Mouse (Mus musculus) lung, adult 2 months (tissue): ENCODE data around the gene Galnt10. TPM values are rescaled to one million over a fixed set of nuclear protein-coding genes. Genes with fewer than 3 reads are reported as not detected.

Experiments used
- DNase-seq: peaks from one replicate; pipeline ENCODE4 v3.0.0; 2022
- H3K4me1 ChIP-seq: fragments of 200-500 bp; 2 replicates; pipeline ENCODE4 v1.6.1; 2011; ENCODE audit warnings: low read length; ENCODE audit not compliant: control insufficient read depth, insufficient read depth
- H3K4me3 ChIP-seq: fragments of 200-500 bp; replicated peaks from 2 replicates; pipeline ENCODE3; 2011; ENCODE audit warnings: low read depth, mild to moderate bottlenecking, control low read depth, low read length; ENCODE audit errors: extremely low read depth
- CTCF ChIP-seq: fragments of 200-500 bp; IDR thresholded peaks from 2 replicates; pipeline ENCODE4 v1.5.1; 2011; ENCODE audit warnings: mild to moderate bottlenecking, low read length, control low read depth; ENCODE audit not compliant: insufficient read depth
- POLR2A ChIP-seq: fragments of 200-500 bp; IDR thresholded peaks from 2 replicates; pipeline ENCODE4 v1.6.1; 2011; ENCODE audit warnings: low read depth, mild to moderate bottlenecking, control low read depth, low read length, borderline replicate concordance; ENCODE audit errors: extremely low read depth
- WGBS: fragments of 180-500 bp; shearing (Covaris S2); methylation state at CpG from one replicate; pipeline ENCODE4 v1.1.7; 2018; 5-methylcytosine and 5-hydroxymethylcytosine counted together
- polyA plus RNA-seq: library from polyadenylated mRNA; depleted of rRNA; stranded (reverse); fragments of >200 nt; gene quantifications from 2 replicates; pipeline ENCODE4 v1.2.3, GENCODE M21; 2012; rRNA removed

Galnt10 gene
- 6.4 and 8.1 TPM in 2 replicates for polyA plus RNA-seq

DNA sequence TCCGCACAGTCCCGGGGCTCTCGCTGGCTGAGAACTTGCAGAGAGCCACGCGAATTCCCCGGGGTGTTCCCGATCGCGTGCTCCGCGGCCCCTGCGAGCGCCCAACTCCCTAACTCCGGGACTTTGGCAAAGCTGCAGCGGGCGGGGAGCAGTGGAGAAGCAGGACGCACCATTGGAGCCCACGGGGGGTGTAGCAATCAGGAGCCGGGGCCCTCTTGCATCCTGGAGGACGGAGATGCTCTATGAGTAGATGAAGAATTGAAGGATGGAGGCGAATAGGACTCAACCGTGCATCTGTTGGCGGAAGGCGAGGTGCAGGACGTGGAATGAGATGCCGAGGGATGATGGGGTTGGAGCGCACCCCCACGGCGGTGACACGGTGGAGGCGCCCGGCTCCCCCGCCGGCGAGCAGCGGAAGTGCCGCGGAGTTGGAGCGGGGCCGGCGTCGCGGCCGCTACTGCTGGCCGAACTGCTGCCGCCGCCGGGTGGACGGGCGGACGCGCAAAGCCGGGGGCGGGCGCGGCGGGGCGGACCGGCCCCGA, at the start of gene Galnt10:
Gene Galnt10 (plus strand): TSS at position 425 of the 542 bp plus-strand sequence.
- TF ChIP-seq CTCF (no peak), POLR2A (peak; percentile 50; the same call in 1 of the 2 replicates)
- peak; percentile 91 for DNase-seq
- peak within 1 kb of the TSS; percentile 96 for H3K4me3 ChIP-seq
- H3K4me1 ChIP-seq, result no peaks in the 10 kb centered on the region
- WGBS, result under 1% methylated on average over 60 of the region's 60 CpGs

DNA sequence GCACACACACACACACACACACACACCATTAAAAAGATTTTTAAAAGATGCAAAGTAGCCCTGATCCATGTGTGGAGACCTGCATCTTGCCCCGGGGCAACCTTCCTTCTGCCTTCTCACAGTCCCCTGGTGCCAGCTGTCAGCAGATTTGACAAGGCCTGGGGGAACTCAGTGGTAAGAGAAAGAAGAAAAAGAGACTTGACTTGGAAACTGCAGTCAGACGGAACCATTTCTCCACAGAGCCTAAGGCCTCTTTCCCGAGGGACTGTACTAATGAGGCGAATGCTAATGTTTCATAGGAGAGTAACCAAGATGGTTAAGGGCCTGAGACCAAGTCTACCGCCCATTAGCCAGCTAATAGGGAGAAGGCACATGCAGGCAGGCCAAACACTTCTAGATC, 49.3 kb upstream of the Galnt10 start:
- TF ChIP-seq CTCF (no peak), POLR2A (no peak)
- no peak overlapping the region for H3K4me3 ChIP-seq
- H3K4me1 ChIP-seq, result no peaks in the 10 kb centered on the region
- no peak for DNase-seq
- WGBS, result 89% methylated on average over 5 of the region's 5 CpGs

DNA sequence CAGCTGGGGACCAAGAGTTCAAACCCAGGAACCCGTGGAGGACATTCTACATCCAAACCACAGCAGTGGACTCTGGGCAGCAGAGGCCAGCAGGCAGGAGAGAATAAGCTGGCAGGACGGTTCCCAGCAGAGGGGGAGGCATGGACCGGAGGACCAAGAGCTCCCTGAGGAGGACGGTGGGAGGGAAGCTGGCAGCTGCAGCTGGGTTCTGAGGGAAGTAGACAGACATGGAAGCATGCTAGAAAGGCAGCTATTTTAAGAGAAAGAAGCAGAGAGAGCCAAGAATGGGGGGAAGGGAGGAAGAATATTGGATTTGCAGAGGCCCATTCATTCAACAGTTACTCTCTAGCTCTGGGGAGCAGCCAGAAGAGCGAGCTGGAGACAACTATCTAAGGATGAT, 47.1 kb upstream of the Galnt10 start:
- no peaks in the 10 kb centered on the region for H3K4me1 ChIP-seq
- TF ChIP-seq POLR2A (no peak), CTCF (no peak)
- WGBS, result 57% methylated on average over 5 of the region's 5 CpGs

DNA sequence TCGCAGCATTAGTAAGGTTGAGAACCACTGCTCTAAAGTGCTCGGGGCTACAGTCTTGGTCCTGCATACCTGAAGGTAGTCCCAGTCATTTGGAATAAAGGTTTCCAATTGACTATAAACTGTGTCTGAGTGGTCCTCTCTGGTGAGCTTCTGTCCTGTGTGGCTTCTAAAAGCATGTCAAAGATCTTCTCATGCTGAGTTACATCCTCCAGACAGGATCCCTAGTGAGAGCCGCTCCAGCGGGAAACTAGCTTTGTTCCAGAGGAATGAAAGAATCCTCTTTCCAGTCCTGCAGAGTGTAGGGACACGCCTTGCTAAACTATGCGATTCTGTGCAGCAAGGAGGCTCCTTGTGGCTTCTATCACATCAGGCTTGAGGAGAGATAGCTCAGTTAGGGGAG, 45.9 kb upstream of the Galnt10 start:
- no peak overlapping the region for H3K4me3 ChIP-seq
- no peaks in the 10 kb centered on the region for H3K4me1 ChIP-seq
- WGBS, result 78% methylated on average over 6 of the region's 6 CpGs
- no peak for DNase-seq
- TF ChIP-seq POLR2A, result no peak
- no peak for TF ChIP-seq CTCF

More for the DNA sequence above, 47.1 kb upstream of the Galnt10 start:
- H3K4me3 ChIP-seq, result no peak overlapping the region
- no peak for DNase-seq

DNA sequence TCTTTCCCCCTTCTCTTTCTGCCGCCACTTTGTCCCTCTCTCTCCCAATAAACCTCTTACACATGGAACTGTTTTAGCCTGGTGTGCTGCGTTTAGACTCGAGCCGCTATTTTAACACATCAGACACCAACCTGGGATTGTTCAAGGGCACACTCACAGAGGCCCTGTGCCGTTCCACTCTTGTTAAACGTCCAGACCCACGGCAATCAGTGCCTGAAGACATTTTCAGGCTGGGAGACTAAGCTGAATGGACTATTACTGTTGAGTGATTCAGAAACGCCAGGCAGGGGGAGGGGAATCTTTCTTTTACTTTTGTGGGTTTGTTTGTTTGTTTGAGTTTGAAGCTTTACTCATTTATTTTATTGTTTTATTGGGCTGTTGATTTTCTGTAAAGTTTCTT, 45.1 kb upstream of the Galnt10 start:
- TF ChIP-seq POLR2A (no peak), CTCF (no peak)
- H3K4me3 ChIP-seq, result no peak overlapping the region

DNA sequence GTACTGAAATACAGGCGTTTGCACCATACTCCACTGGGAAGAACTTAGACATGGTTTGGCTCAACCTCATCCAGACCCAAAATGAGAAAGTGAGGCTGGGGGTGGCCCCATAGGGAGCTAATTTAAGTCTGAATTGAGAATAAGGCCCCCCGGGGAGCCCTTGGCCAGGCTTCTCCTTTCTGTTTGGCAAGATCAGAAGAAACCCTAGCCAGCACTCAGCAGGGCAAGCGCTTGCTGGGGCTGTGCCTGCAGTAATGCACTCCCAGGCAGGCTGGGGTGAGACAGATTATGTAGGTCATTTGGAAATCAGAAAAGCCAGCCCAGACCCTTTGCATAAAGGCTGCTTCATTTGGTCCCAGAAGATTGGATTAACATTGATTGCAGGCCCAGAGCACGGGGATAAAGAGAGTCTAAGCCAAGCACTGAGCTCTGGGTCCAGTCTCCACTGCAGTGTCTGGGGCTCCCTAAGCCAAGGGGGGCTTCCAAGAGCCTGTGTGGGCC, 44.6 kb upstream of the Galnt10 start:
- WGBS, result 48% methylated on average over 4 of the region's 4 CpGs
- no peak for TF ChIP-seq POLR2A
- TF ChIP-seq CTCF, result no peak
- no peaks in the 10 kb centered on the region for H3K4me1 ChIP-seq
- no peak for DNase-seq
- no peak overlapping the region for H3K4me3 ChIP-seq

More for the DNA sequence above, 45.1 kb upstream of the Galnt10 start:
- DNase-seq, result no peak
- no peaks in the 10 kb centered on the region for H3K4me1 ChIP-seq
- WGBS, result 54% methylated on average over 8 of the region's 8 CpGs

DNA sequence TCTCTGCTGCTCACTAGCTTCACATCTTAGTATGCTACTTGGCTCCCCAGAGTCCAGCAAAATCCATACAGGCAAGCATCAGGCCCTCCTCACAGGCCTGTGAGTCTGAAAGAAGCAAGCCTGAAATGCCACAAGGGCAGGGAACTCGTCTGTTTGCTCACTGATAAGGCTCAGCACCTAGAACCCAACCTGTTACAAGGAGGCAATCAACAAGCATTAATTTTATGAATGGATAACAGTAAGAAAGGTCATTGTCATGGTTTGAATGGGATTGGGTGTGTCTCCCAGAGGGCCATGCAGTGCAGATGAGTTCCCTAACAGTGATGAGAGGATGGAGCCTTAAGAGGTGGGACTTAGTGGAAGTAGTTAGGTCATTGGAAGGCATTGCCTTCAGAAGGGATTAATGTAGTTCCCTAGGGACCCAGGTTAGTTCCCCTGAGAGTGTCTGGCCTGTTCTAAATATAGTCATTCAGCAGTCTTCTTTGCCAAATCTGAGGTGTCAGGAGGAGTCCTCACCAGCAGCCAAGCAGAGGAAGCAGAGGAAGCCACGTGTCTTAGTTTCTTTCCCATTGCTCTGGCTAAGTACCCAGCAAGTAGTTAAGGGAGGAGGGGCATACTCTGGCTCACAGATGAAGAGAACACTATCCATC, 43.3 kb upstream of the Galnt10 start:
- 52% methylated on average over 2 of the region's 2 CpGs for WGBS
- DNase-seq, result no peak
- Histone ChIP-seq H3K4me1 (no peaks in the 10 kb centered on the region), H3K4me3 (no peak overlapping the region)
- TF ChIP-seq POLR2A, result no peak

DNA sequence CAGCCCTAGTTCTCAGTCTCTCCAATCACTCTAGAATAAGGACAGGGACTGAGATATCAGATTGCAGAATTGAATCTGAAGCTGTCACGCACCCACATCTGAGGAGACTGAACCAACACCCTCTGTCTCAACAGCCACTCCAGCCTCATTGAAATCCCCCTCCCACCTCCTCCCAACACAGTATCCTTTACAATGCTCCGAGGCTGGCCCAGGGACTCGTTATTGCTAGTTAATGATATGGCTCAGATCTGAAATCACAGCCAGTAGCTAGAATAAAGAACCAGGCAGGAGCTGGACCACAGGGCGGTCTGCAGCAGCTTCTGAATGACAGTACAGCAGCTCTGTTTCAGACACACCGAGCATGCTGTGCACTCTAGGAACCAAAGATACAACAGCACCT, 40.2 kb upstream of the Galnt10 start:
- no peak for TF ChIP-seq POLR2A
- no peak for TF ChIP-seq CTCF

DNA sequence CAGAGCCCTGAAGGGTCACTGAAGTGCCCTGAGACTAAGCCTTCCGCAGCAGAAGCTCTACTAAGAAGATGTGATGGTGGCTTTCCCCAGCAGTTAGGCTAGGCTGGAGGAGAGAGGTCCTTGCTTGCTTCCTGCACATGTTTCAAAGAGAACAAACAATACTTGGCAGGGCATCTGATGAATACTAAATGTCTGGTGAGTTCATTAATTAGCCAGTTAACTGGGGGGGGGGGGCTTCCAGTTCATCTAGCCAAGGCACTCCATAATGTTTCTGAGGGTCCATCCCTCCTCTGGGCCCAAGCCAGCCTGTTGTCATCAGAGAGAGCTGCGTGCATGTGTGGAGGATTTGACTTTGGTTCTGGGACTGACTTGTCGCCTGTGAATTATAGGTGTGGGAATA, 39.6 kb upstream of the Galnt10 start:
- WGBS, result 64% methylated on average over 3 of the region's 3 CpGs
- Histone ChIP-seq H3K4me1 (no peaks in the 10 kb centered on the region), H3K4me3 (no peak overlapping the region)
- TF ChIP-seq CTCF (no peak), POLR2A (no peak)
- DNase-seq, result no peak

More for the DNA sequence above, 40.2 kb upstream of the Galnt10 start:
- no peak for DNase-seq
- no peaks in the 10 kb centered on the region for H3K4me1 ChIP-seq
- no peak overlapping the region for H3K4me3 ChIP-seq
- WGBS, result 63% methylated on average over 5 of the region's 5 CpGs

DNA sequence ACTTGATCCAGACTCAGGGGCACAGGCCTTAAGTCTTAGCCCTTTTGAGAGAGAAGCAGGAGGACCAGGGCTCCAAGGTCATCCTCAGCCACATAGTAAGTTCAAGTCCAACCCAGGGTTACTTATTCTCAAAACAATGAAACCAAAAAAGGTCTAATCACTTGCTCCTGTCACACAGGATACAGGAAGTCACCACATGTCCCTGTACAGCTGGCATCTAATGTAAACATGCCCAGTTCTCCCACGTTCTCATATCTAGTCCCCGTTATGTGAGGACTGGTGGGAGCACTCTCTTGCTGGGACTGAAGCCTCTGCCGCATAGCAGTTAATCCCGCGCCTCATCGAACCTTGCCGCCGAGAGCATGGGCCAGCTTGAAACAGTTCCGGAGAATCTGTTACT, 30.7 kb upstream of the Galnt10 start:
- 63% methylated on average over 9 of the region's 9 CpGs for WGBS

More for the DNA sequence above, 30.7 kb upstream of the Galnt10 start:
- no peak for TF ChIP-seq POLR2A
- TF ChIP-seq CTCF, result no peak
- DNase-seq, result no peak
- Histone ChIP-seq H3K4me3 (no peak overlapping the region), H3K4me1 (no peaks in the 10 kb centered on the region; the same call in 1 of the 2 replicates)
